Mouse (Mus musculus) kidney, embryonic 16.5 days (tissue): ENCODE results near the gene Cenpb. TPM values are rescaled to one million over a fixed set of nuclear protein-coding genes. Genes with fewer than 3 reads are reported as not detected.

Experiments used
- ATAC-seq: fragments of 200-750 bp; cut with Nextera tagmentation; 2 replicates; pipeline ENCODE4 v1.8.0; 2017; ENCODE audit warnings: moderate TSS enrichment; ENCODE audit not compliant: low FRiP score, low TSS enrichment
- H3K27ac ChIP-seq: fragments of 300-500 bp; sonication (generic); 2 replicates; pipeline ENCODE4 v1.5.1; 2014; ENCODE audit warnings: low read length
- H3K27me3 ChIP-seq: fragments of 300-500 bp; sonication (generic); 2 replicates; pipeline ENCODE4 v1.6.1; 2014; ENCODE audit warnings: low read length, control low read depth, mixed read lengths; ENCODE audit not compliant: insufficient read depth
- H3K36me3 ChIP-seq: fragments of 300-500 bp; sonication (generic); 2 replicates; pipeline ENCODE4 v1.6.1; 2014; ENCODE audit warnings: low read length, control low read depth, mixed read lengths; ENCODE audit not compliant: insufficient read depth
- H3K4me1 ChIP-seq: fragments of 300-500 bp; sonication (generic); 2 replicates; pipeline ENCODE4 v1.6.1; 2014; ENCODE audit warnings: low read length, control low read depth, mixed read lengths; ENCODE audit not compliant: insufficient read depth
- H3K4me2 ChIP-seq: fragments of 300-500 bp; sonication (generic); replicated peaks from 2 replicates; pipeline ENCODE4 v1.6.1; 2014; ENCODE audit warnings: low read depth, low read length
- H3K4me3 ChIP-seq: fragments of 300-500 bp; sonication (generic); 2 replicates; pipeline ENCODE4 v1.5.1; 2014; ENCODE audit warnings: mild to moderate bottlenecking, low read length
- H3K9ac ChIP-seq: fragments of 300-500 bp; sonication (generic); replicated peaks from 2 replicates; pipeline ENCODE4 v1.6.1; 2014; ENCODE audit warnings: low read length
- H3K9me3 ChIP-seq: fragments of 300-500 bp; sonication (generic); 2 replicates; pipeline ENCODE4 v1.6.1; 2016; ENCODE audit warnings: low read length, control low read depth
- WGBS: fragments of 180-500 bp; shearing (Covaris S2); extraction: QIAGEN DNeasy Blood & Tissue Kit; methylation state at CpG from one replicate; pipeline ENCODE4 v1.1.7; 2014; 5-methylcytosine and 5-hydroxymethylcytosine counted together
- polyA plus RNA-seq: library from polyadenylated mRNA; unstranded; fragments of >200 nt; fragmentation: Nextera tagmentation; extraction: Ambion mirVana; gene quantifications from 2 replicates; pipeline ENCODE4 v1.2.1, GENCODE M21; 2015

The Cenpb gene
- polyA plus RNA-seq, 1 experiment from 2014 or later = 9.7 TPM

- Histone ChIP-seq H3K4me1 (peaks cover 38% of the 10 kb centered on the region), H3K9me3 (no peaks in the 10 kb centered on the region), H3K27me3 (peaks cover 27% of the 10 kb centered on the region), H3K36me3 (0 out of 2 replicates have a peak, but pooled peaks cover 13% of the 10 kb centered on the region), H3K9ac (no peak overlapping the region), H3K4me3 (no peak overlapping the region), H3K27ac (no peak overlapping the region), H3K4me2 (no peak overlapping the region)
- WGBS = 49% methylated on average over 9 of the region's 9 CpGs
- no peak for ATAC-seq
Observed at GRCm38 (mm10) chr2:131172322-131172721, 7.5 kb downstream of the Cenpb start.

- 10% methylated on average over 43 of the region's 43 CpGs for WGBS
- peak; percentile 6; the same call in 1 of the 2 replicates for ATAC-seq
- no peak overlapping the region for H3K27ac ChIP-seq
- H3K9me3 ChIP-seq = no peaks in the 10 kb centered on the region
- H3K4me3 ChIP-seq = peak overlapping the region; percentile 38
- peaks cover 27% of the 10 kb centered on the region for H3K27me3 ChIP-seq
- H3K4me2 ChIP-seq = peak overlapping the region; percentile 56
- 0 out of 2 replicates have a peak, but pooled peaks cover 9% of the 10 kb centered on the region for H3K36me3 ChIP-seq
- peak overlapping the region; percentile 48; the same call in 1 of the 2 replicates for H3K9ac ChIP-seq
- H3K4me1 ChIP-seq = peaks cover 30% of the 10 kb centered on the region
Observed at GRCm38 (mm10) chr2:131171401-131172104, 8.3 kb downstream of the Cenpb start.

- peak overlapping the region; percentile 48; the same call in 1 of the 2 replicates for H3K9ac ChIP-seq
- peaks cover 24% of the 10 kb centered on the region for H3K4me1 ChIP-seq
- 17% methylated on average over 9 of the region's 9 CpGs for WGBS
- peaks cover 27% of the 10 kb centered on the region for H3K27me3 ChIP-seq
- peak overlapping the region; percentile 56 for H3K4me2 ChIP-seq
- H3K4me3 ChIP-seq = peak overlapping the region; percentile 38
- 0 out of 2 replicates have a peak, but pooled peaks cover 3% of the 10 kb centered on the region for H3K36me3 ChIP-seq
- no peaks in the 10 kb centered on the region for H3K9me3 ChIP-seq
- no peak overlapping the region for H3K27ac ChIP-seq
- ATAC-seq = no peak
Observed at GRCm38 (mm10) chr2:131170936-131171335, 8.9 kb downstream of the Cenpb start.

DNA sequence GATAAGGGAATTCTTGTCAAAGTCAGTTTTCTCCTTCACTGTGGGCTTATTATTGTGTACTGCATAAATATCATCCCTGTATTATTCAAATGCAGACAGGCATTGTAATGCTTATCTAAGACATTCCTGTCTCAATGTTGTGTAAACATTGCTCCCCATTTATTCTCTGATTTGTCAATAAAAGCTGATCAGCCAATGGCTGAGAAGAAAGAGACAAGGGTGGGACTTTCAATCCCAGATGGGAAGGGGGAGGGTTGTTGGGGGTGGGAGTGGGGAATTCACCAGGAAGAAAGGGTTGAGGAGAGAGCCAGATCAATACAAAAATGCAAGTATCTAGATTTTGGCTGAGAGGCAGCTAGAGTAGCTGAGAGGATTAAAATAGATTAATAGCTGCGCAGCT lies 11.0 kb downstream of the Cenpb start:
- Histone ChIP-seq H3K9me3 (peaks cover 8% of the 10 kb centered on the region), H3K4me2 (no peak overlapping the region), H3K9ac (no peak overlapping the region), H3K36me3 (no peaks in the 10 kb centered on the region), H3K4me3 (no peak overlapping the region), H3K27me3 (peaks cover 27% of the 10 kb centered on the region), H3K4me1 (peaks cover 10% of the 10 kb centered on the region), H3K27ac (no peak overlapping the region)
- 83% methylated on average over 1 of the region's 1 CpGs for WGBS
- no peak for ATAC-seq

DNA sequence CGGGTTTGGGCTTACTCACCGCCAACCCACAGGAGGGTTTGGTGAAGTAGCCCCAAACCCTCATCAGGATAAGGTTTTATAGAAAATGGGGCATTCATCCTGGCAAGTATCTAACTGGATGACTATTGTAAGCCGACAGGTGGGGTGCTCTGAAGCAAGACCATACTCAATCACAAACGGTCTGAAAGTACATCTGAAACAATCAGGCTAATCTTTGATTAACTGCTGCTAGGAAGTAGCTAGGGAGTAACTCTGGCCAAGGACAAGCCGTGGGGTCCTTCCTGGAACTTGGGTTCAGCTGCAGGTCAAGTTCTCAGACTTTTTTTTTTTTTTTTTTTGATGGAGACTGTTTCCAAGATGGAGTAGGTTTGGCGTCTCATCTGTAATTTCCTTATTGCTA lies 11.9 kb downstream of the Cenpb start:
- peaks cover 10% of the 10 kb centered on the region for H3K4me1 ChIP-seq
- WGBS = 58% methylated on average over 6 of the region's 6 CpGs

GRCm38 (mm10) chr2:131166172-131166571 lies 13.7 kb downstream of the Cenpb start:
- H3K4me3 ChIP-seq = no peak overlapping the region
- H3K27ac ChIP-seq = no peak overlapping the region
- H3K9me3 ChIP-seq = peaks cover 8% of the 10 kb centered on the region
- no peak overlapping the region for H3K9ac ChIP-seq
- WGBS = 86% methylated on average over 2 of the region's 2 CpGs
- no peak overlapping the region for H3K4me2 ChIP-seq
- no peak for ATAC-seq
- H3K27me3 ChIP-seq = peaks cover 7% of the 10 kb centered on the region
- peaks cover 2% of the 10 kb centered on the region for H3K4me1 ChIP-seq
- no peaks in the 10 kb centered on the region for H3K36me3 ChIP-seq

More for the DNA sequence above, 11.9 kb downstream of the Cenpb start:
- Histone ChIP-seq H3K36me3 (no peaks in the 10 kb centered on the region), H3K4me2 (no peak overlapping the region), H3K4me3 (no peak overlapping the region), H3K9me3 (peaks cover 8% of the 10 kb centered on the region), H3K9ac (no peak overlapping the region), H3K27ac (no peak overlapping the region), H3K27me3 (peaks cover 24% of the 10 kb centered on the region)
- ATAC-seq = no peak

- WGBS = 74% methylated on average over 7 of the region's 7 CpGs
- Histone ChIP-seq H3K4me2 (no peak overlapping the region), H3K4me3 (no peak overlapping the region), H3K4me1 (peaks cover 8% of the 10 kb centered on the region), H3K9ac (no peak overlapping the region), H3K27ac (no peak overlapping the region), H3K9me3 (peaks cover 8% of the 10 kb centered on the region), H3K36me3 (no peaks in the 10 kb centered on the region), H3K27me3 (no peaks in the 10 kb centered on the region)
- ATAC-seq = no peak
Observed at GRCm38 (mm10) chr2:131163924-131164323, 15.9 kb downstream of the Cenpb start.

GRCm38 (mm10) chr2:131160671-131161111 lies 19.2 kb downstream of the Cenpb start:
- Histone ChIP-seq H3K27ac (peak overlapping the region; percentile 95), H3K27me3 (no peaks in the 10 kb centered on the region), H3K4me2 (peak overlapping the region; percentile 97), H3K9me3 (peaks cover 8% of the 10 kb centered on the region), H3K4me1 (peaks cover 13% of the 10 kb centered on the region), H3K36me3 (no peaks in the 10 kb centered on the region), H3K9ac (peak overlapping the region; percentile 88), H3K4me3 (peak overlapping the region; percentile 78)
- WGBS = under 1% methylated on average over 17 of the region's 17 CpGs
- peak; percentile 16; the same call in 1 of the 2 replicates for ATAC-seq

DNA sequence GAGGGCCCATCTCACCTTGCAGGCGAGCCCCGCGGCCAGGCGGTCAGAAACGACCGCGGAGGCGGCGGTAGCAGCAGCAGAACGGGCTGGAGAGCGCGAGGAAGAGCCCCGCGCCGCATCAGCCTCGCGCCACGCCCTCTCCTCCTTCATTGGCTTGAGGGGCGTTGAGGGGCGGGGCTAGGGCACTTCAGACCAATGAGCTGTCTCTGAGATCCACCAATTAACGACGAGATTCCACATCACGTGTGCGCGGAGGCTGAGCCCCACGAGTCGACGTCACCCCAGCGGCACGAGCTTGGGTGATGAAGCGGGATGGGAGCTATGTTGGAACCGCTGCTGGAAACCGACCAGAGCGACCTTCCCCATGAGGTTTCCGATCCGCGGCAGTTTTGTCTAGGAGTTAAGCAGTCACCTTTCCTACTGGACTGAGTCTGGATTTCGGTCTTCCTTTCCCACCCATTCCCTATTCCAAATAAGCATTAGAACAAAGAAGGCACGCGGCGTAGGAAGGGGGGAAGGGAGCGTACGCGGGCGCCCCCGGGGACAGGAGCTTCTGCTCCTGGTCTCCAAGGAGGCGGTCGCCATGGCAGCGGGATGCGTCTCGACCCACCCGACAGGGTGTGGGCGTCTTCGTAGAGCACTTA lies 19.8 kb downstream of the Cenpb start, which contains the start of gene 1700037H04Rik:
Gene 1700037H04Rik, minus strand, starts transcription at position 144 of the 644 bp plus-strand sequence.
- Histone ChIP-seq H3K4me3 (peak within 1 kb of the TSS; percentile 78), H3K9me3 (peaks cover 6% of the 10 kb centered on the region), H3K27me3 (no peaks in the 10 kb centered on the region), H3K9ac (peak within 1 kb of the TSS; percentile 91), H3K4me1 (peaks cover 13% of the 10 kb centered on the region), H3K27ac (peak within 1 kb of the TSS; percentile 95), H3K36me3 (no peaks in the 10 kb centered on the region), H3K4me2 (peak within 1 kb of the TSS; percentile 97)
- under 1% methylated on average over 54 of the region's 54 CpGs for WGBS
- peak; percentile 97 for ATAC-seq
